Mouse (Mus musculus): ENCODE measurements around the gene Ccr1l1. TPM values are rescaled to one million over a fixed set of nuclear protein-coding genes. Genes with fewer than 3 reads are reported as not detected.

Gene Ccr1l1
- polyA plus RNA-seq, 1 experiment from 2014 or later = not detected

Other genes with a start within 250 kb of the Ccr1l1 start
- 0.55 and 0.56 TPM in 2 replicates for gene Cxcr6, start 171.9 kb downstream of the Ccr1l1 start, polyA plus RNA-seq (2015; fragmentation: Nextera tagmentation; extraction: Ambion mirVana)
- 15.8 and 18.9 TPM in 2 replicates for gene Fyco1, start 126.5 kb downstream of the Ccr1l1 start, polyA plus RNA-seq (2015; fragmentation: Nextera tagmentation; extraction: Ambion mirVana)
- 0.04 TPM in 1 of 2 replicates, not detected in the other for gene Xcr1, start 116.4 kb downstream of the Ccr1l1 start, polyA plus RNA-seq (2015; fragmentation: Nextera tagmentation; extraction: Ambion mirVana)
- 4.6 and 5.4 TPM in 2 replicates for gene Ccr1, start 9.7 kb downstream of the Ccr1l1 start, polyA plus RNA-seq (2015; fragmentation: Nextera tagmentation; extraction: Ambion mirVana)
- 0.11 and 0.20 TPM in 2 replicates for gene Ccr3, start 43.6 kb upstream of the Ccr1l1 start, polyA plus RNA-seq (2015; fragmentation: Nextera tagmentation; extraction: Ambion mirVana)
- 4.0 and 4.4 TPM in 2 replicates for gene Ccr2, start 123.5 kb upstream of the Ccr1l1 start, polyA plus RNA-seq (2015; fragmentation: Nextera tagmentation; extraction: Ambion mirVana)
- 0.44 and 1.1 TPM in 2 replicates for gene Ccr5, start 143.1 kb upstream of the Ccr1l1 start, polyA plus RNA-seq (2015; fragmentation: Nextera tagmentation; extraction: Ambion mirVana)